Mouse (Mus musculus) spleen, embryonic (tissue): Measurements from ENCODE around the gene Suox.

Source experiments
- CTCF ChIA-PET: fragments of 350-600 bp; sonication (Branson Sonifier 250); formaldehyde crosslinking; loops from one replicate; lab custom pipeline; 2022; lab: Charles Lee

Suox gene

GRCm38 (mm10) chr10:128629746-128630145 lies 44.1 kb downstream of the Suox start:
- CTCF ChIA-PET = no interaction called here

- CTCF ChIA-PET = interaction anchor here (0.5 kb wide), 1 partner anchor 78 kb away, joined by 3 read pairs; no protein-coding TSS in a partner anchor
Observed at GRCm38 (mm10) chr10:128627398-128628317, 46.2 kb downstream of the Suox start.

- CTCF ChIA-PET = interaction anchor here (0.7 kb wide), 1 partner anchor 20 kb away, joined by 4 read pairs; no protein-coding TSS in a partner anchor
Observed at GRCm38 (mm10) chr10:128626311-128627310, 47.3 kb downstream of the Suox start, which contains the start of gene Rps26. Rps26 (minus strand) TSS chr10:128626747.

- CTCF ChIA-PET = no interaction called here
Observed at GRCm38 (mm10) chr10:128625287-128625894, 48.5 kb downstream of the Suox start.

- CTCF ChIA-PET = interaction anchor here (0.6 kb wide), 1 partner anchor 27 kb away, joined by 4 read pairs; no protein-coding TSS in a partner anchor
Observed at GRCm38 (mm10) chr10:128623106-128623613, 50.7 kb downstream of the Suox start.

- CTCF ChIA-PET = interaction anchor here (0.6 kb wide), 2 partner anchors 26 to 137 kb away, joined by 4 to 9 read pairs; no protein-coding TSS in a partner anchor
Observed at GRCm38 (mm10) chr10:128622702-128623101, 51.2 kb downstream of the Suox start.

GRCm38 (mm10) chr10:128621986-128622520 lies 51.8 kb downstream of the Suox start:
- CTCF ChIA-PET = interaction anchor here (0.6 kb wide), 2 partner anchors 83 to 136 kb away, joined by 3 to 9 read pairs; no protein-coding TSS in a partner anchor

GRCm38 (mm10) chr10:128620241-128620640 lies 53.6 kb downstream of the Suox start:
- CTCF ChIA-PET = no interaction called here
